31 mouse cellular contexts compared by ENCODE assay signal in the genomic region with DNA sequence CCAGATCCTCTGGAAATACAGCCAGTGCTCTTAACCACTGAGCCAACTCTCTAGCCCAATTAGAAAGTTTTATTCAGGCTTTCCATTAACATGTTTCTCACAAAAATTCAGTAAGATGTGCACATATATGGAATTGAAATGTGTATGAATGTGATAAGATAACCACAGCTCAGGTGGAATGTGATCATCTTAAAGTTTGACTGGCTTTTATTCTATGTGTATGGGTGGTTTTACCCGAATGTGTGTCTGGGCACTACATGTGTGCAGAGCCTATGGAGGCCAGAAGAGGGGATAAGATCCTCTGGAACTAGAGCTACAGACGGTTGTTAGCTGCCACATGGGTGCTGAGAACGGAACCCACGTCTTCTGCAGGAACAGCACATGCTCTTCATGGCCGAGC. TPM values are rescaled to one million over a fixed set of nuclear protein-coding genes. Genes with fewer than 3 reads are reported as not detected.
A peak's percentile ranks its signal among the peaks of the same experiment; 100 is the strongest.
DNase-seq lines count a peak whose midpoint lies in the region; ATAC-seq lines count a peak whose summit lies in the region.
"Had no signal": no experiment of that assay in that cellular context is flagged by ENCODE, and none has a peak within 500 bp of the region (broad histone marks: within the 10 kb centered on the region; RNA-seq: fewer than 3 reads in every experiment).

No protein-coding gene starts in this region.

- peaks cover 14% of the 10 kb centered on the region for H3K27me3 ChIP-seq in heart, embryonic 12.5 days (replicated peaks)
- no peaks in the 10 kb centered on the region for H3K27me3 ChIP-seq in liver, embryonic 12.5 days (replicated peaks)
- no peaks in the 10 kb centered on the region for H3K27me3 ChIP-seq in liver, embryonic 15.5 days
- H3K27me3 ChIP-seq: embryonic facial prominence, embryonic 12.5 days; embryonic facial prominence, embryonic 15.5 days had no signal

- no peak for ATAC-seq in heart, embryonic 12.5 days (ENCODE audit: insufficient number of reproducible peaks, low FRiP score)
- ATAC-seq in liver, embryonic 12.5 days, result peak; percentile 67; the same call in 1 of the 2 replicates
- ATAC-seq in liver, embryonic 15.5 days (ENCODE audit: insufficient read depth), result no peak
- ATAC-seq in megakaryocyte progenitor cell, adult 5-6 weeks (replicated peaks; ENCODE audit: poor library complexity), result peak; percentile 57
- ATAC-seq: activated CD4-positive, CD25-positive, alpha-beta regulatory T cell, adult 4 months; forebrain, embryonic 14.5 days; hindbrain, postnatal 0 days; inflammation-experienced regulatory T-cells, adult 6 months had no signal

- no peaks in the 10 kb centered on the region for H3K4me1 ChIP-seq in heart, embryonic 12.5 days (replicated peaks)
- peaks cover 39% of the 10 kb centered on the region for H3K4me1 ChIP-seq in liver, embryonic 12.5 days
- H3K4me1 ChIP-seq in liver, embryonic 15.5 days (replicated peaks), result peaks cover 25% of the 10 kb centered on the region
- H3K4me1 ChIP-seq: embryonic facial prominence, embryonic 12.5 days; embryonic facial prominence, embryonic 15.5 days; heart, embryonic 13.5 days had no signal

- peak; percentile 24 for DNase-seq in heart, adult 11 months
- no peak for DNase-seq in cerebellum, adult 18-20 months
- no peak for DNase-seq in gastrocnemius, adult 18-20 months (ENCODE audit: low spot score)
- DNase-seq in retina, embryonic 14.5 days (ENCODE audit: low spot score), result no peak
- DNase-seq: adrenal gland, postnatal 10 days; adrenal gland, postnatal 36 days; cerebellum, adult 2 months; cerebellum, adult 9-11 months; cerebellum, postnatal 25 days; gastrocnemius, postnatal 10 days; heart, adult 18-20 months; heart, postnatal 14 days; heart, postnatal 4 days had no signal

- H3K9me3 ChIP-seq in heart, embryonic 12.5 days (replicated peaks), result no peaks in the 10 kb centered on the region
- H3K9me3 ChIP-seq in liver, embryonic 12.5 days (replicated peaks), result no peaks in the 10 kb centered on the region
- no peaks in the 10 kb centered on the region for H3K9me3 ChIP-seq in liver, embryonic 15.5 days (replicated peaks)
- H3K9me3 ChIP-seq: embryonic facial prominence, embryonic 12.5 days; embryonic facial prominence, embryonic 15.5 days; heart, embryonic 13.5 days had no signal

- H3K36me3 ChIP-seq in heart, embryonic 12.5 days, result no peaks in the 10 kb centered on the region
- H3K36me3 ChIP-seq in liver, embryonic 12.5 days, result no peaks in the 10 kb centered on the region
- H3K36me3 ChIP-seq in liver, embryonic 15.5 days (replicated peaks), result no peaks in the 10 kb centered on the region
- H3K36me3 ChIP-seq: embryonic facial prominence, embryonic 12.5 days; embryonic facial prominence, embryonic 15.5 days; heart, embryonic 13.5 days had no signal

- no peak overlapping the region for H3K9ac ChIP-seq in heart, embryonic 12.5 days
- H3K9ac ChIP-seq in liver, embryonic 12.5 days, result no peak overlapping the region
- H3K9ac ChIP-seq in liver, embryonic 15.5 days, result no peak overlapping the region
- H3K9ac ChIP-seq: embryonic facial prominence, embryonic 12.5 days; embryonic facial prominence, embryonic 15.5 days; heart, embryonic 13.5 days; hindbrain, embryonic 14.5 days had no signal

- no peak overlapping the region for H3K27ac ChIP-seq in heart, embryonic 12.5 days (ENCODE audit: poor library complexity, severe bottlenecking)
- H3K27ac ChIP-seq in liver, embryonic 12.5 days, result peak overlapping the region; percentile 72; the same call in 1 of the 2 replicates
- peak overlapping the region; percentile 16; the same call in 1 of the 2 replicates for H3K27ac ChIP-seq in liver, embryonic 15.5 days (replicated peaks)
- H3K27ac ChIP-seq: embryonic facial prominence, embryonic 12.5 days; embryonic facial prominence, embryonic 15.5 days; heart, embryonic 13.5 days; hindbrain, embryonic 14.5 days; hindbrain, postnatal 0 days had no signal

- no peak overlapping the region for H3K4me3 ChIP-seq in heart, embryonic 12.5 days
- no peak overlapping the region for H3K4me3 ChIP-seq in liver, embryonic 12.5 days
- no peak overlapping the region for H3K4me3 ChIP-seq in liver, embryonic 15.5 days (replicated peaks)
- H3K4me3 ChIP-seq: embryonic facial prominence, embryonic 12.5 days; embryonic facial prominence, embryonic 15.5 days; erythroblast, embryonic 14.5 days; heart, embryonic 13.5 days had no signal

- 86% methylated on average over 5 of the region's 5 CpGs for WGBS in heart, embryonic 12.5 days
- WGBS in liver, embryonic 12.5 days (ENCODE audit: insufficient replicate concordance), result 63% methylated on average over 5 of the region's 5 CpGs
- 58% methylated on average over 5 of the region's 5 CpGs for WGBS in liver, embryonic 15.5 days (ENCODE audit: insufficient replicate concordance)

- H3K4me2 ChIP-seq in heart, embryonic 12.5 days, result no peak overlapping the region
- H3K4me2 ChIP-seq in liver, embryonic 12.5 days, result no peak overlapping the region
- H3K4me2 ChIP-seq in liver, embryonic 15.5 days, result no peak overlapping the region
- H3K4me2 ChIP-seq: embryonic facial prominence, embryonic 12.5 days; embryonic facial prominence, embryonic 15.5 days; heart, embryonic 13.5 days; hindbrain, embryonic 14.5 days had no signal

RNA-seq across cellular contexts. Expression of gene Meiob, which starts 11.2 kb away (rescaled TPM):
- not detected in 2 replicates for polyA plus RNA-seq in heart, embryonic 12.5 days (2016; fragmentation: Nextera tagmentation; extraction: Ambion mirVana)
- polyA plus RNA-seq in liver, embryonic 12.5 days (2016; fragmentation: Nextera tagmentation; extraction: Ambion mirVana), result 1.5 TPM in 2 replicates
- 0.35 and 0.54 TPM in 2 replicates for polyA plus RNA-seq in liver, embryonic 15.5 days (2015; fragmentation: Nextera tagmentation; extraction: Ambion mirVana)
- total RNA-seq in megakaryocyte progenitor cell, adult 5-6 weeks (2015), result not detected in 2 replicates
- total RNA-seq in megakaryocyte progenitor cell, adult 5-6 weeks (2017), result not detected in 2 replicates
- not detected for total RNA-seq in gastrocnemius, adult 18-20 months (2021)
- total RNA-seq: gastrocnemius, postnatal 10 days; gastrocnemius, postnatal 4 days; heart, postnatal 14 days; hindbrain, postnatal 0 days had no signal
- polyA plus RNA-seq: activated CD4-positive, CD25-positive, alpha-beta regulatory T cell, adult 4 months; cerebellum, adult 2 months; embryonic facial prominence, embryonic 12.5 days; erythroblast, embryonic 14.5 days; forebrain, embryonic 11.5 days; forebrain, embryonic 14.5 days; heart, embryonic 13.5 days; heart, embryonic 16.5 days; hindbrain, embryonic 11.5 days; hindbrain, embryonic 14.5 days; hindbrain, postnatal 0 days; inflammation-experienced regulatory T-cells, adult 6 months had no signal

RNA-seq across cellular contexts. Expression of gene Hagh, which starts 24.7 kb away (rescaled TPM):
- 39.9 and 41.2 TPM in 2 replicates for polyA plus RNA-seq in heart, embryonic 12.5 days (2016; fragmentation: Nextera tagmentation; extraction: Ambion mirVana)
- polyA plus RNA-seq in liver, embryonic 12.5 days (2016; fragmentation: Nextera tagmentation; extraction: Ambion mirVana), result 61.1 and 64.8 TPM in 2 replicates
- polyA plus RNA-seq in liver, embryonic 15.5 days (2015; fragmentation: Nextera tagmentation; extraction: Ambion mirVana), result 117 and 135 TPM in 2 replicates
- total RNA-seq in megakaryocyte progenitor cell, adult 5-6 weeks (2015), result 31.4 and 34.4 TPM in 2 replicates
- total RNA-seq in megakaryocyte progenitor cell, adult 5-6 weeks (2017), result 36.0 TPM in 2 replicates
- 10 to 100 TPM; 67.9 to 72.7 TPM for total RNA-seq in gastrocnemius, adult 18-20 months (2021)

RNA-seq across cellular contexts. Expression of gene Fahd1, which starts 34.9 kb away (rescaled TPM):
- polyA plus RNA-seq in heart, embryonic 12.5 days (2016; fragmentation: Nextera tagmentation; extraction: Ambion mirVana), result 36.5 TPM in 2 replicates
- 34.2 and 34.6 TPM in 2 replicates for polyA plus RNA-seq in liver, embryonic 12.5 days (2016; fragmentation: Nextera tagmentation; extraction: Ambion mirVana)
- 41.1 and 44.2 TPM in 2 replicates for polyA plus RNA-seq in liver, embryonic 15.5 days (2015; fragmentation: Nextera tagmentation; extraction: Ambion mirVana)
- total RNA-seq in megakaryocyte progenitor cell, adult 5-6 weeks (2015), result 10.5 and 11.3 TPM in 2 replicates
- 17.0 and 18.9 TPM in 2 replicates for total RNA-seq in megakaryocyte progenitor cell, adult 5-6 weeks (2017)
- 10 to 100 TPM; 45.2 to 48.3 TPM for total RNA-seq in gastrocnemius, adult 18-20 months (2021)

RNA-seq across cellular contexts. Expression of gene Igfals, which starts 50.5 kb away (rescaled TPM):
- polyA plus RNA-seq in heart, embryonic 12.5 days (2016; fragmentation: Nextera tagmentation; extraction: Ambion mirVana), result 0.12 and 0.24 TPM in 2 replicates
- polyA plus RNA-seq in liver, embryonic 12.5 days (2016; fragmentation: Nextera tagmentation; extraction: Ambion mirVana), result 5.3 and 5.4 TPM in 2 replicates
- 9.6 and 11.5 TPM in 2 replicates for polyA plus RNA-seq in liver, embryonic 15.5 days (2015; fragmentation: Nextera tagmentation; extraction: Ambion mirVana)
- not detected in 2 replicates for total RNA-seq in megakaryocyte progenitor cell, adult 5-6 weeks (2015)
- total RNA-seq in megakaryocyte progenitor cell, adult 5-6 weeks (2017), result not detected in 2 replicates
- 1 to 10 TPM; 2.2 to 2.6 TPM for total RNA-seq in gastrocnemius, adult 18-20 months (2021)
- total RNA-seq: common myeloid progenitor, adult 5-6 weeks had no signal
- polyA plus RNA-seq: activated CD4-positive, CD25-positive, alpha-beta regulatory T cell, adult 4 months; erythroblast, embryonic 14.5 days; forebrain, embryonic 11.5 days; inflammation-experienced regulatory T-cells, adult 6 months had no signal

Comparison
In these comparisons a context has a peak if more than half of its experiments do, and no peak if none do; other contexts are left out.
1. ATAC-seq: peak in liver, embryonic 12.5 days (single experiment) and megakaryocyte progenitor cell, adult 5-6 weeks (single experiment); none in heart, embryonic 12.5 days (single experiment) and liver, embryonic 15.5 days (single experiment).